Mouse (Mus musculus): ENCODE measurements around the gene Ppm1h. TPM values are rescaled to one million over a fixed set of nuclear protein-coding genes. Genes with fewer than 3 reads are reported as not detected.

Ppm1h gene
- total RNA-seq, 2 experiments from 2014 or later = 1.1 to 2.6 TPM

- DNase-seq = no peak
- intact Hi-C loops (cut with DNase I) = no loop called here
Observed at GRCm38 (mm10) chr10:122851267-122852160, 173.0 kb downstream of the Ppm1h start.

GRCm38 (mm10) chr10:122854571-122854970 is 176.0 kb downstream of the Ppm1h start:
- intact Hi-C loops (cut with DNase I) = no loop called here
- no peak for DNase-seq

- intact Hi-C loops (cut with DNase I) = no loop called here
Observed at GRCm38 (mm10) chr10:122855149-122855548, 176.6 kb downstream of the Ppm1h start.

GRCm38 (mm10) chr10:122856040-122856764 is 177.6 kb downstream of the Ppm1h start:
- DNase-seq = no peak
- intact Hi-C loops (cut with DNase I) = no loop called here

More at GRCm38 (mm10) chr10:122855149-122855548, 176.6 kb downstream of the Ppm1h start:
- DNase-seq = no peak

- intact Hi-C loops (cut with DNase I) = no loop called here
- DNase-seq = no peak
Observed at GRCm38 (mm10) chr10:122857155-122857554, 178.6 kb downstream of the Ppm1h start.

- intact Hi-C loops (cut with DNase I) = no loop called here
- no peak for DNase-seq
Observed at GRCm38 (mm10) chr10:122858904-122859641, 180.5 kb downstream of the Ppm1h start.

- intact Hi-C loops (cut with DNase I) = no loop called here
Observed at GRCm38 (mm10) chr10:122859642-122859997, 181.1 kb downstream of the Ppm1h start.

GRCm38 (mm10) chr10:122860076-122860475 is 181.5 kb downstream of the Ppm1h start:
- intact Hi-C loops (cut with DNase I) = no loop called here
- no peak for DNase-seq

More at GRCm38 (mm10) chr10:122859642-122859997, 181.1 kb downstream of the Ppm1h start:
- DNase-seq = no peak

- DNase-seq = no peak
- intact Hi-C loops (cut with DNase I) = no loop called here
Observed at GRCm38 (mm10) chr10:122861696-122862385, 183.3 kb downstream of the Ppm1h start.

GRCm38 (mm10) chr10:122862386-122863023 is 183.9 kb downstream of the Ppm1h start:
- intact Hi-C loops (cut with DNase I) = no loop called here

GRCm38 (mm10) chr10:122869865-122870503 is 191.4 kb downstream of the Ppm1h start:
- intact Hi-C loops (cut with DNase I) = no loop called here
- DNase-seq = no peak

More at GRCm38 (mm10) chr10:122862386-122863023, 183.9 kb downstream of the Ppm1h start:
- DNase-seq = no peak

GRCm38 (mm10) chr10:122870848-122871494 is 192.4 kb downstream of the Ppm1h start:
- intact Hi-C loops (cut with DNase I) = no loop called here

GRCm38 (mm10) chr10:122872720-122873119 is 194.2 kb downstream of the Ppm1h start:
- no peak for DNase-seq
- intact Hi-C loops (cut with DNase I) = no loop called here

More at GRCm38 (mm10) chr10:122870848-122871494, 192.4 kb downstream of the Ppm1h start:
- DNase-seq = no peak

GRCm38 (mm10) chr10:122876964-122877363 is 198.4 kb downstream of the Ppm1h start:
- intact Hi-C loops (cut with DNase I) = no loop called here
- DNase-seq = no peak

- no peak for DNase-seq
- intact Hi-C loops (cut with DNase I) = no loop called here
Observed at GRCm38 (mm10) chr10:122877436-122877835, 198.9 kb downstream of the Ppm1h start.

GRCm38 (mm10) chr10:122881456-122881855 is 202.9 kb downstream of the Ppm1h start:
- intact Hi-C loops (cut with DNase I) = no loop called here
- no peak for DNase-seq

GRCm38 (mm10) chr10:122882614-122883013 is 204.1 kb downstream of the Ppm1h start:
- intact Hi-C loops (cut with DNase I) = no loop called here
- no peak for DNase-seq
